Mouse (Mus musculus): ENCODE results near the gene Gtf2h5. TPM values are rescaled to one million over a fixed set of nuclear protein-coding genes. Genes with fewer than 3 reads are reported as not detected.

Gene Gtf2h5
- total RNA-seq, 2 experiments from 2014 or later, result 74.9 to 77.1 TPM

DNA sequence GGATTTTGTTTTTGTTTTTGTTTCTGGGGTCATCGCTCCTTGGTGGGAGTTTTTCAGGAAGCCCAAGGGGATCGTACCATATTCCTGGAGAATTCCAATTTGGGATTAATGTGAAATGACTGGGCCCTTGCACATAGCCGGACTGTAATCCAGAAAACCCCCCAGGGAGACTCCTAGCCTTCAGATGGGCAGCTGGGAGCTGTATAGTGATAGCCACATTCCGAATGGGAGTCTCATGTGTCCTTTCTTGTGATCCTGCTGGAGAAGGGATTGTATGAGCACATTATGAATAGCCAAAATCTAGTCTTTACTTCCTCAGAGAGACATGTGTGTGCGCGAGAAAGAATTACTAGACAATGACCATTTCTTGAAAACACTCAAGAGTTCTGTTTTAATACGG, 28.6 kb downstream of the Gtf2h5 start:
- ATAC-seq (replicated peaks; ENCODE audit: poor library complexity, severe bottlenecking), result no peak

DNA sequence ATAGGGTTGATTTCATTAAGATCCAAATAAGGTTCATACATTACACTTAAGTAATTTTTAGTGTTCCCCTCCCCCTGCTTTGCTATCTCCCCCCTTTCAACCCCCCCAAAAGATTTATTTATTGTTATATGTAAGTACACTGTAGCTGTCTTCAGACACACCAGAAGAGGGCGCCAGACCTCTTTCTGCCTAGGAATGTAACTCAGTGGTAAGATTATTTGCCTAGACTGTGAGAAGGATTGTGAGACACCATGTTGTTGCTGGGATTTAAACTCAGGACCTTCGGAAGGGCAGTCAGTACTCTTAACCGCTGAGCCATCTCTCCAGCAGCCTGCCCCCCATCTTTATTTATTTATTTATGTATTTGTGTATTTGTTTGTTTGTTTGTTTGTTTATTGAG, 31.4 kb downstream of the Gtf2h5 start:
- ATAC-seq (replicated peaks; ENCODE audit: poor library complexity, severe bottlenecking), result no peak

DNA sequence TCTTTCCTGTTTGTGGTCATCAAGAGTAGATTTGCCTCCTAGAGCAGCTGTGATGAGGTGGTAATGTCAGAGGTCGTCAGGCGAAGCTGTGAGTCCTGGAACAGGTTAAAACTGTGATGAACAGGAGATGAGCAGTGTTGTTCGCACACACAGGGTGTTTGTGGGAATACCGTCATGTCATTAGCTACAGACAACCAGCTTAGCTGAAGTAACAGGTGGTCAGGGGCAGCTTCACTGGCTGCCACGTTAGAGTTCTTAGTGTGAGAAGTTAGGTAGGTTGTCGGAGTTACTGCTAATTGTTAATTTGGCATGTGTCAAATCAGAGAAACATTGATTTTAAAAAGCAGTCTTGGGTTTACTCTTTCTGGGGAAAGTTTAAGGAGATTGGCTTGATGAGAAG, 34.1 kb downstream of the Gtf2h5 start:
- ATAC-seq (replicated peaks; ENCODE audit: poor library complexity, severe bottlenecking), result no peak

DNA sequence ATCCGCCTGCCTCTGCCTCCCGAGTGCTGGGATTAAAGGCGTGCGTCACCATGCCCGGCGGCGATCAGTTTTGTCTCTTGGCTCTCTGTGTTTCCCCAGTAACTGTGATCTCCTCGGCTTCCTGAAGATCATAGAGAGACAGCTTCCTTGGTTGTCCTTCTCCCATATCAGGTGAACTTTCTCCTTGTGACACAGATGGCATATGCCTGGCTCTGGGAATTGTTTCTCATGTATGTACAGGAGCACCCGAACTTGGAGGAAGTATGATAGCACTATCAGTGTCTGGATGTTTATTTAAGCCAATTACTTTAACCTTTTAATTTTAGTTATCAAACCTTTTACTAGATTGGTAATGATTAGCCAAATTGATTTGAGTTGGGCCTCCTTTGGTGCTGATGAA, 35.5 kb downstream of the Gtf2h5 start:
- no peak for ATAC-seq (replicated peaks; ENCODE audit: poor library complexity, severe bottlenecking)

DNA sequence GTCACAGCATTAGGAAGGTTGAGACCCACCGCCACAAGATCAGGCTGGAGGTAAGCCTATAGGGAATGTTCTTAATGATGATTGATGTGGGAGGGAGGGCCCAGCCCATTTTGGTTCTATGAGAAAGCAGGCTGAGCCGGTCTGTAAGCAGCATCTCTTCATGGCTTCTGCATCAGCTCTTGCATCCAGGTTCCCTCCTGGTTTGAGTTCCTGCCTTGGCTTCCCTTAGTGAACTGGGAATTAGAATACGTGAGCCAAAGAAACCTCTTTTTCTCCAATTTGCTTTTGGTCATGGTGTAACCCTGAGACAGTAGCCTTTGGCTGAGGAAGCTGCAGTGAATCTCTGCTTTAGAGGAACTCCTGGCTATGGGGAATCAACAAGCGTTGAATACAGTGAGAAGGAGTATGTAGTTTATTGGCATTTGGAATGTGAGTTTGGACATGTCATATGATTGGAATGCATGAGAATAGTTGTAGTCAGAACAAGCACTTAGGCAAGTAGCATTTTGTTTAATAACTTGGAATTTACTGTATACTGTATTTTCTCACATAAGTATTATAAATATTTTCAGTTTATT, 37.7 kb downstream of the Gtf2h5 start:
- ATAC-seq (replicated peaks; ENCODE audit: poor library complexity, severe bottlenecking), result no peak

DNA sequence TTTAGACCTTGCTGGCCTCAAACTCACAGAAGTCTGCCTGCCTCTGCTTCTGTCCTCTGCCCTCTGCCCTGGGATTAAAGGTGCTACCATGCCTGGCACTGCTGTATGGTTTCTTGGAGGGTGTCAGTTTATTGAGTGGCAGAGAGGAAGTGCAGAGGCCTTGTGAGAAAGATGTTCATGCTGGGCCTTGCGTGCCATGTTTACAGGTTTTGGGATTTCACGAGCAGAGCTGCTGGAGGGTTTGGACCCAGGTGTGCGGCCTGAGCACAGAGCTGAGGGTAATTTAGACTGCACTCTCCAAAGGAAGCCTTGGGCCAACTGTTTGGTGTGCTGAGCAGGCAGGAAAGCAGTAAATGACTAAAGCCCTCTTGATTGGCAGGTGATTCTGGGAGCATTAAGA, 38.3 kb downstream of the Gtf2h5 start:
- no peak for ATAC-seq (replicated peaks; ENCODE audit: poor library complexity, severe bottlenecking)

DNA sequence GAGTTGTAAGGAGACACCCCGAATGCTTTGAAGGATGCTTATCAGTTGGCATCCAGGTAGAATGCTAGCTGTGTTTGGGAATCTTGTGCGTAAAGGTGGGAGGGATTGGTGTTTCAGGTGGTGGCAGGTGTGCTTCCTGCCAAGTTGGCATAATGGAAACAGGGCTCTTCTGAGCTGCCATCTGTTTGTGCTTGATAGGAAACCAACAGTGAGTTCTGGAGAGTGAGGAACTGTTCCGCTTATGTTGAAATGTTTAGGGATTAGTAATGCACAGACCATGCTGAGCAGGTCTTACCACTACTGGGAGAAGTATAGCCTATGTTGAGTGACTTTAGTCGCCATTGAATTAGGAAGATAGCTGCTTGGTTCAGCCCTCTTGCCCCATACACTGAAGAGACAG, 39.3 kb downstream of the Gtf2h5 start:
- ATAC-seq (replicated peaks; ENCODE audit: poor library complexity, severe bottlenecking), result no peak

DNA sequence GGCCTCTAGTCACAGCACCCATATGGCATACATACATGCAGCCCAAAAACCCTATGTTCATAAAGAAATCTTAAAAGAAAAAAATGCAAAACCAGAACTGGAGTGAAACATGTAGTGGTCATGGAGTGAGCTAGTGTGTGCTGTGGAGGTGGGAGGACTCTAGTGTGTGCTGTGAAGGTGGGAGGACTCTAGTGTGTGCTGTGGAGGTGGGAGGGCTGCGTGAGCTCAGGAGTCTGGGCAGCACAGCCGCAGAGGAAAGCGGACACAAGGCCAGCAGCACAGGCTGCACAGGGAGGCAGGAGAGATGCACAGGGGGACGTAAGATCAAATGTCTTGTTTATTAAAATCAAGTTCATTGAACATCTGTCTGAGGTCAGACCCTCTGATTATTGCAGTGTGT, 44.2 kb downstream of the Gtf2h5 start:
- no peak for ATAC-seq (replicated peaks; ENCODE audit: poor library complexity, severe bottlenecking)

DNA sequence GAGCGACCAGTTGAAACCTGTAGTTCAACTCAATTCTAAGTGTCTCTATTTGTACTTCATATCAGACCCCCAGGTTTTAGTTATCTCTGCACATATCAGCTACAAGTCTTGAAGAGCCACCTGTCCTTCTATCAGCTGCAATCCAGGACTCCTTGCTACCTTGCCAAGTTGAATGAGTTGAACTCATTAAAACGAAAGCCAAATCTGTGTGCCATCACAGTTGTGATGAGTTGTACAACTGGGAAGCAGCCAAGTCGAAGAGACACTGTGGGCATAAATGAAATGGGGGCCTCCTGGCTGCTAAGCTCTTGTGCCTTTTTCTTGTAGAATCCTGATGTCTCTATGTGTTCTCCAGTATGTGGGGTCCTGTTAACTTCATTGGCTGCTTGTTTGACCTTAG, 45.9 kb downstream of the Gtf2h5 start:
- no peak for ATAC-seq (replicated peaks; ENCODE audit: poor library complexity, severe bottlenecking)

DNA sequence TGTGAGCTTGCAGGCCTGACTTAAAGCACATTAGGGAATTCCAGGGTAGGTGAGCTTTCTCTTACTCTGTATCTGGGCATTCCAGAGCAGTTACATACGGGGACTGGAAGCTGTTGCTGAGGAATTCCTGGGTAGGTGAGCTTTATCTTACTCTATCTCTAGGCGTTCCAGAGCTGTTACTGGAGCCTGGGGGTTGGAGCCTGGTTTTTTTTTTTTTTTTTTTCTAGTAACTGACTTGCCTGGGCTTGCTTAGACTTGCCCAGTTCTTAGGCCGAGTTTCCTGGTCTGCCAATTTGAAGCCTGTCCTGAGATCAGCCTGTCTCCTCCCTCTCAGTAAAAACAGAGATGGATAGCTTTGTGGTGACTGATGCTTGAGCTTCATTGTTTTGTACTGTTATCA, 48.5 kb downstream of the Gtf2h5 start:
- no peak for ATAC-seq (replicated peaks; ENCODE audit: poor library complexity, severe bottlenecking)

DNA sequence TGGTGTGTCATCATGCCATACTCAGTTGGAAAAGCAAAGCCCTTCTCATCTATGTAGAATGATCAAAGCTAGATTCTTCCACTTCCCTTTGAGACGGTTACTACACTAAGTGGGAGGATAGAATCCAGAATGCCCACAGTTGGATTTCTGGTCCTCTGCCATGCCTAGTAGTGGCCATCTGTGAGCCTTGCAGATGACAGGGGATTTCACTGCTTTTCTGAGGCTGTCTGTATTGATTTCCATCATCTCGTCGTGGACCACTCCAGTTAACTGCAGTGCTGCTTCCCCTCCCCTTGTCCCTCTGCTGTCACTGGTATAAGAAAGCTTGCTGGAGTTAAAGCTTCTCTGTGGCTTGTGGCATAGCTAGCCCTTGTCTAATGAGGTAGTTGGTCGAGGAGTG, 49.8 kb downstream of the Gtf2h5 start:
- no peak for ATAC-seq (replicated peaks; ENCODE audit: poor library complexity, severe bottlenecking)

DNA sequence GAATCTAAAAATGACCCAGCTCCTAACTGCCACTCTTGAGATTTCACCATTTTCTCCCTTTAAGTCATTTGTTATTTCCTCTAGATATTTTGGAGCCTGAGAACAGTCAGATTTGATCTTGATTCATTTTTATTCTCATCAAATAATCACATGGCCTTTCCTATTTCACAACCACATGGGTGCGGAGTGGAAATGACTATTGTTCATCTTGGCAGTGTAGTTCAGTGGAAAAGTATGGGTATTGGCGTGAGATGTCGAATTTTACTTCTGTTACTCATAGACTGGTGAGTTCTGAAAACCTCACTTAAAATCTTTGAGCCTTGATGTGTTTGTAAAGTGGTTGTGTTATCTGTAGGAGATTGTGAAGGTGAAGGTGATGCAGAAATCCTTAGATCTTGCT, 51.5 kb downstream of the Gtf2h5 start:
- no peak for ATAC-seq (replicated peaks; ENCODE audit: poor library complexity, severe bottlenecking)

Other genes starting within 250 kb of the Gtf2h5 start
- 29.5 and 33.9 TPM in 2 replicates for gene Snx9, start 238.5 kb upstream of the Gtf2h5 start, total RNA-seq (2014; fragmentation: Nextera tagmentation)
- 26.9 and 28.8 TPM in 2 replicates for gene Snx9, start 238.5 kb upstream of the Gtf2h5 start, total RNA-seq (2017)
- gene Synj2, start 138.5 kb upstream of the Gtf2h5 start, total RNA-seq (2014; fragmentation: Nextera tagmentation), result 11.2 and 14.4 TPM in 2 replicates
- gene Synj2, start 138.5 kb upstream of the Gtf2h5 start, total RNA-seq (2017), result 9.3 and 11.6 TPM in 2 replicates
- gene Serac1, start within 50 bp of the Gtf2h5 start, total RNA-seq (2014; fragmentation: Nextera tagmentation), result 4.3 and 5.0 TPM in 2 replicates
- gene Serac1, start within 50 bp of the Gtf2h5 start, total RNA-seq (2017), result 1.9 and 5.5 TPM in 2 replicates
- gene Tulp4, start 26.7 kb downstream of the Gtf2h5 start, total RNA-seq (2014; fragmentation: Nextera tagmentation), result 1.0 and 3.1 TPM in 2 replicates
- gene Tulp4, start 26.7 kb downstream of the Gtf2h5 start, total RNA-seq (2017), result 9.5 and 9.8 TPM in 2 replicates
- 9.7 and 13.0 TPM in 2 replicates for gene Tmem181a, start 177.1 kb downstream of the Gtf2h5 start, total RNA-seq (2014; fragmentation: Nextera tagmentation)
- gene Tmem181a, start 177.1 kb downstream of the Gtf2h5 start, total RNA-seq (2017), result 7.4 and 8.2 TPM in 2 replicates
- 6.5 and 7.7 TPM in 2 replicates for gene Dynlt1a, start 237.7 kb downstream of the Gtf2h5 start, total RNA-seq (2014; fragmentation: Nextera tagmentation)
- gene Dynlt1a, start 237.7 kb downstream of the Gtf2h5 start, total RNA-seq (2017), result 6.9 and 7.0 TPM in 2 replicates

Data from granulocyte monocyte progenitor cell, adult 5-6 weeks (primary cell).